Mouse (Mus musculus): Measurements from ENCODE around the gene Cyb5d1.
"Not testable (repeated sequence)": the region's sequence is repeated elsewhere in the genome, so short reads cannot be mapped to it uniquely, and the experiment has no call there.

Gene Cyb5d1

GRCm38 (mm10) chr11:69403691-69404594 lies 8.5 kb upstream of the Cyb5d1 start:
- no peak for DNase-seq

- no peak for DNase-seq
Measured at GRCm38 (mm10) chr11:69401987-69402386, 6.6 kb upstream of the Cyb5d1 start.

- DNase-seq: peak; percentile 90
Measured at GRCm38 (mm10) chr11:69401210-69401637, 5.8 kb upstream of the Cyb5d1 start.

- no peak for DNase-seq
Measured at GRCm38 (mm10) chr11:69400083-69400850, 4.8 kb upstream of the Cyb5d1 start.

- no peak for DNase-seq
Measured at GRCm38 (mm10) chr11:69399201-69400082, 4.0 kb upstream of the Cyb5d1 start.

GRCm38 (mm10) chr11:69398486-69399200 lies 3.2 kb upstream of the Cyb5d1 start:
- no peak for DNase-seq

GRCm38 (mm10) chr11:69398059-69398458 lies 2.6 kb upstream of the Cyb5d1 start, which contains the start of gene Tmem88:
Gene Tmem88 (minus strand): TSS chr11:69398234.
- DNase-seq: peak; percentile 46

GRCm38 (mm10) chr11:69397581-69398057 lies 2.2 kb upstream of the Cyb5d1 start:
- DNase-seq: no peak

- DNase-seq: peak; percentile 56
Measured at GRCm38 (mm10) chr11:69396772-69397171, 1.3 kb upstream of the Cyb5d1 start.

GRCm38 (mm10) chr11:69395634-69396373 lies 373 bp upstream of the Cyb5d1 start:
- peak; percentile 96 for DNase-seq

- not testable (repeated sequence) for DNase-seq
Measured at GRCm38 (mm10) chr11:69394591-69395167, 752 bp downstream of the Cyb5d1 start.

- DNase-seq: peak; percentile 82
Measured at GRCm38 (mm10) chr11:69390400-69391034, 4.9 kb downstream of the Cyb5d1 start.

GRCm38 (mm10) chr11:69389531-69390399 lies 5.7 kb downstream of the Cyb5d1 start:
- peak; percentile 55 for DNase-seq

- DNase-seq: no peak
Measured at GRCm38 (mm10) chr11:69388680-69389079, 6.8 kb downstream of the Cyb5d1 start.

GRCm38 (mm10) chr11:69386758-69387157 lies 8.7 kb downstream of the Cyb5d1 start:
- no peak for DNase-seq

- no peak for DNase-seq
Measured at GRCm38 (mm10) chr11:69384979-69385378, 10.5 kb downstream of the Cyb5d1 start.

- no peak for DNase-seq
Measured at GRCm38 (mm10) chr11:69382478-69383105, 12.8 kb downstream of the Cyb5d1 start.

- DNase-seq: no peak
Measured at GRCm38 (mm10) chr11:69381356-69381755, 14.1 kb downstream of the Cyb5d1 start.

- no peak for DNase-seq
Measured at GRCm38 (mm10) chr11:69379600-69379999, 15.8 kb downstream of the Cyb5d1 start.

Measured in lung, postnatal 14 days (tissue).